Mouse (Mus musculus) adrenal gland, postnatal 10 days (tissue): ENCODE results near the gene Olfr889. TPM values are rescaled to one million over a fixed set of nuclear protein-coding genes. Genes with fewer than 3 reads are reported as not detected.
"Not testable (repeated sequence)": the region's sequence is repeated elsewhere in the genome, so short reads cannot be mapped to it uniquely, and the experiment has no call there.

Experiments
- DNase-seq: peaks from one replicate; pipeline ENCODE4 v3.0.0; 2021; ENCODE audit warnings: mixed read lengths
- long read RNA-seq, 2 experiments: library from polyadenylated mRNA; stranded (forward); transcript quantifications; one replicate each; pipeline ENCODE4 v2.0.0; 2021
- total RNA-seq, 2 experiments: library from RNA; stranded (reverse); gene quantifications; 2 replicates each; pipeline ENCODE4 v1.2.3; 2021

Olfr889 gene
- under 1 TPM in 1 of 2 experiments, not detected in 1; 0.06 TPM for total RNA-seq
- long read RNA-seq, experiment 1: 0 reads
- long read RNA-seq, experiment 2: 0 reads

GRCm38 (mm10) chr9:38114898-38115297, at the start of gene Olfr889:
TSS of gene Olfr889 (plus strand) at chr9:38115198.
- DNase-seq: no peak

- no peak for DNase-seq
Observed at GRCm38 (mm10) chr9:38083772-38084171, 31.2 kb upstream of the Olfr889 start, which contains the start of gene Olfr887. TSS of gene Olfr887 (plus strand) at chr9:38084072.

GRCm38 (mm10) chr9:38107828-38108227, 7.2 kb upstream of the Olfr889 start, which contains the start of gene Olfr888:
TSS of gene Olfr888 (plus strand) at chr9:38108128.
- DNase-seq: no peak

GRCm38 (mm10) chr9:38142217-38142616, 27.2 kb downstream of the Olfr889 start, which contains the start of gene Olfr890:
TSS of gene Olfr890 (plus strand) at chr9:38142517.
- DNase-seq: no peak

- DNase-seq: not testable (repeated sequence)
Observed at GRCm38 (mm10) chr9:38168341-38168740, 53.3 kb downstream of the Olfr889 start.

Other genes starting within 250 kb of the Olfr889 start
- not detected for gene Olfr145, start 218.5 kb upstream of the Olfr889 start, total RNA-seq
- gene Olfr878, start 197.4 kb upstream of the Olfr889 start, total RNA-seq: not detected
- gene Olfr881, start 123.4 kb upstream of the Olfr889 start, total RNA-seq: not detected
- gene Olfr883, start 89.4 kb upstream of the Olfr889 start, total RNA-seq: not detected
- not detected for gene Olfr884, start 68.6 kb upstream of the Olfr889 start, total RNA-seq
- gene Olfr885, start 53.9 kb upstream of the Olfr889 start, total RNA-seq: not detected
- gene Olfr887, start 31.1 kb upstream of the Olfr889 start, total RNA-seq: not detected
- gene Olfr888, start 7.1 kb upstream of the Olfr889 start, total RNA-seq: not detected
- not detected for gene Olfr890, start 27.3 kb downstream of the Olfr889 start, total RNA-seq
- not detected for gene Olfr891, start 65.6 kb downstream of the Olfr889 start, total RNA-seq
- not detected for gene Olfr893, start 93.2 kb downstream of the Olfr889 start, total RNA-seq
- not detected for gene Olfr894, start 102.9 kb downstream of the Olfr889 start, total RNA-seq
- not detected for gene Olfr143, start 137.6 kb downstream of the Olfr889 start, total RNA-seq
- not detected for gene Olfr895, start 152.7 kb downstream of the Olfr889 start, total RNA-seq
- gene Olfr896-ps1, start 175.9 kb downstream of the Olfr889 start, total RNA-seq: not detected
- not detected for gene Olfr25, start 213.9 kb downstream of the Olfr889 start, total RNA-seq
- gene Olfr898, start 233.2 kb downstream of the Olfr889 start, total RNA-seq: not detected